Comparison of ENCODE assay signal across 8 mouse cellular contexts in the genomic region with DNA sequence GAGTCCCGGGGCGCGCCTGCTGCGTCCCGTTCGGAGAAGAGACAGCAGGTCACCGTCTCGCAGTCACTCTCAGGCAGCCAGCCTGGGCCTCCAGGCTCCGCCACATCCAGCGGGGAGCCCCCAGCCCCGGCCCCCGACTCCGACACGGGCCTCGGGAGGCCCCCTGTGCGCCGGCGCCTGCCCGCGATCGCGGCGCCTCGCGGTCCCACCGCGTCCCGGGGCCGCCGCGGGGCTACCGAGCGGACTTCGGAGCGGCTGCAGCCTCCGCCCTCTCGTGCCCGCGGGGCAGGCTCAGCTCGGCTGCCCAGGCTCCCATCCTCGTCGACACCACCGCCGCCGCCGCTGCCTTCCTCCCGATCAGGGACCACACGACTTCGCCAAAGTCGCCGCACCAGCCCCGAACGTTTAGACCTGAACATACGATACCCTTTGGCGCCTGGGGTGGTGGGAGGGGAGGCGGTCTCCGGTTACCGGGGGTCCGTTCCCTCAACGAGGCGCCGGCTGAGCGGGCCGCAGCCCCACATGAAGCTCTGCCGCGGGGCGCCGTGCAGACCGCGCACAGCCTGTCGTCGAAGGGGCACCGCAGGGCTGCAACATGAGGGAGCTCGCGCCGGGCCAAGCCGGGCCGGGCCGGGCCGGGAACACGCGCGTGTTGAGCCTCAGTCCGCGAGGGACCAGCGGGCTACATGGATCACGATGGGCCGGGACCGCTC. TPM values are rescaled to one million over a fixed set of nuclear protein-coding genes. Genes with fewer than 3 reads are reported as not detected.
A peak's percentile ranks its signal among the peaks of the same experiment; 100 is the strongest.
DNase-seq lines count a peak whose midpoint lies in the region; ATAC-seq and TF ChIP-seq lines count a peak whose summit lies in the region.

No protein-coding gene starts in this region.

- no peak overlapping the region; the same call in 1 of the 2 replicates for H3K27ac ChIP-seq in ES-E14 (ENCODE audit: insufficient read depth, low read depth, low read length, poor library complexity, severe bottlenecking)
- H3K27ac ChIP-seq in forebrain, embryonic 14.5 days (ENCODE audit: low read depth, low read length), result peak overlapping the region; percentile 78
- peak overlapping the region; percentile 66 for H3K27ac ChIP-seq in hindbrain, postnatal 0 days
- H3K27ac ChIP-seq in lung, embryonic 16.5 days (ENCODE audit: low read length), result peak overlapping the region; percentile 98
- H3K27ac ChIP-seq in stomach, embryonic 16.5 days (ENCODE audit: low read length), result peak overlapping the region; percentile 99

- ATAC-seq in forebrain, embryonic 14.5 days, result no peak
- no peak for ATAC-seq in hindbrain, postnatal 0 days
- ATAC-seq in lung, embryonic 16.5 days (ENCODE audit: low read depth), result no peak
- ATAC-seq in stomach, embryonic 16.5 days (ENCODE audit: insufficient read depth, low FRiP score), result no peak
- no peak for ATAC-seq in activated CD4-positive, CD25-positive, alpha-beta regulatory T cell, adult 4 months

- WGBS in forebrain, embryonic 14.5 days, result under 1% methylated on average over 82 of the region's 89 CpGs
- WGBS in hindbrain, postnatal 0 days, result under 1% methylated on average over 76 of the region's 89 CpGs
- WGBS in lung, embryonic 16.5 days, result under 1% methylated on average over 85 of the region's 89 CpGs
- under 1% methylated on average over 83 of the region's 89 CpGs for WGBS in stomach, embryonic 16.5 days

- H3K4me3 ChIP-seq in ES-E14 (ENCODE audit: insufficient read depth in 1 of 2, low read depth in 1 of 2, low read length in 2 of 2, poor library complexity in 1 of 2, severe bottlenecking in 1 of 2), result peak overlapping the region; percentile 77
- peak overlapping the region; percentile 53 for H3K4me3 ChIP-seq in forebrain, embryonic 14.5 days (ENCODE audit: low read depth, low read length)
- H3K4me3 ChIP-seq in hindbrain, postnatal 0 days (ENCODE audit: low read length), result peak overlapping the region; percentile 44
- H3K4me3 ChIP-seq in lung, embryonic 16.5 days (ENCODE audit: low read length), result peak overlapping the region; percentile 85
- H3K4me3 ChIP-seq in stomach, embryonic 16.5 days (replicated peaks; ENCODE audit: low read length), result peak overlapping the region; percentile 72

- peaks cover 21% of the 10 kb centered on the region for H3K27me3 ChIP-seq in forebrain, embryonic 14.5 days (replicated peaks; ENCODE audit: control insufficient read depth, insufficient read depth, low read length)
- peaks cover 15% of the 10 kb centered on the region; the same call in 1 of the 2 replicates for H3K27me3 ChIP-seq in hindbrain, postnatal 0 days (ENCODE audit: insufficient read depth, low read length)
- no peaks in the 10 kb centered on the region for H3K27me3 ChIP-seq in lung, embryonic 16.5 days (ENCODE audit: control insufficient read depth, insufficient read depth, low read depth, low read length)
- H3K27me3 ChIP-seq in stomach, embryonic 16.5 days (ENCODE audit: control insufficient read depth, insufficient read depth, low read length), result no peaks in the 10 kb centered on the region

- in situ Hi-C loops in ES-E14 (cut with MboI; ENCODE audit: low sequenced_read_pairs in 2 of 2, unreplicated experiment in 2 of 2), result loop anchor here in 1 of 2 experiments (10.0 kb wide), 1 partner anchor 64 kb away; no protein-coding TSS in a partner anchor

- no peaks in the 10 kb centered on the region for H3K9me3 ChIP-seq in ES-E14 (ENCODE audit: control insufficient read depth, insufficient read depth, low read depth, low read length)
- no peaks in the 10 kb centered on the region for H3K9me3 ChIP-seq in forebrain, embryonic 14.5 days (replicated peaks; ENCODE audit: control insufficient read depth, low read length)
- no peaks in the 10 kb centered on the region for H3K9me3 ChIP-seq in hindbrain, postnatal 0 days (ENCODE audit: low read length)
- H3K9me3 ChIP-seq in lung, embryonic 16.5 days (ENCODE audit: control insufficient read depth, low read length), result no peaks in the 10 kb centered on the region
- no peaks in the 10 kb centered on the region for H3K9me3 ChIP-seq in stomach, embryonic 16.5 days (replicated peaks; ENCODE audit: control insufficient read depth, low read length)

- H3K4me2 ChIP-seq in forebrain, embryonic 14.5 days (ENCODE audit: low read length), result peak overlapping the region; percentile 89
- peak overlapping the region; percentile 59 for H3K4me2 ChIP-seq in hindbrain, postnatal 0 days (ENCODE audit: low read depth, low read length)
- peak overlapping the region; percentile 88 for H3K4me2 ChIP-seq in lung, embryonic 16.5 days (ENCODE audit: low read depth, low read length)
- peak overlapping the region; percentile 95 for H3K4me2 ChIP-seq in stomach, embryonic 16.5 days (ENCODE audit: low read depth, low read length)

- peaks cover 3 to 15% of the 10 kb centered on the region in 2 experiments; a peak in 3 of 4 replicates for H3K4me1 ChIP-seq in ES-E14 (ENCODE audit: control insufficient read depth in 2 of 2, insufficient read depth in 2 of 2, low read length in 2 of 2, poor library complexity in 1 of 2)
- peaks cover 27% of the 10 kb centered on the region for H3K4me1 ChIP-seq in forebrain, embryonic 14.5 days (ENCODE audit: control insufficient read depth, insufficient read depth, low read length)
- peaks cover 14% of the 10 kb centered on the region; the same call in 1 of the 2 replicates for H3K4me1 ChIP-seq in hindbrain, postnatal 0 days (ENCODE audit: insufficient read depth, low read length)
- peaks cover 32% of the 10 kb centered on the region for H3K4me1 ChIP-seq in lung, embryonic 16.5 days (replicated peaks; ENCODE audit: control insufficient read depth, insufficient read depth, low read length)
- peaks cover 56% of the 10 kb centered on the region for H3K4me1 ChIP-seq in stomach, embryonic 16.5 days (ENCODE audit: control insufficient read depth, insufficient read depth, low read length)

- DNase-seq in 3T3-L1 (ENCODE audit: low read depth, low spot score), result peak; percentile 23
- no peak for DNase-seq in ES-E14 (ENCODE audit: low read depth, low spot score)
- peak; percentile 24 for DNase-seq in forebrain, embryonic 14.5 days (ENCODE audit: low spot score)
- no peak for DNase-seq in hindbrain, postnatal 0 days (ENCODE audit: low spot score)
- DNase-seq in cerebellum, adult 11-12 months, result no peak

- no peak for TF ChIP-seq CTCF in hindbrain, postnatal 0 days (IDR thresholded peaks at IDR 0.05; ENCODE audit: low read depth)

- peak overlapping the region; percentile 66 for H3K9ac ChIP-seq in ES-E14 (ENCODE audit: insufficient read depth, low read depth, low read length, poor library complexity, severe bottlenecking)
- peak overlapping the region; percentile 78 for H3K9ac ChIP-seq in forebrain, embryonic 14.5 days (ENCODE audit: low read length)
- H3K9ac ChIP-seq in hindbrain, postnatal 0 days (replicated peaks; ENCODE audit: low read length), result peak overlapping the region; percentile 63
- peak overlapping the region; percentile 95 for H3K9ac ChIP-seq in lung, embryonic 16.5 days (ENCODE audit: low read length)
- peak overlapping the region; percentile 87 for H3K9ac ChIP-seq in stomach, embryonic 16.5 days (ENCODE audit: low read length)

- no peaks in the 10 kb centered on the region for H3K36me3 ChIP-seq in ES-E14 (ENCODE audit: control insufficient read depth, insufficient read depth, low read length, poor library complexity, severe bottlenecking)
- H3K36me3 ChIP-seq in forebrain, embryonic 14.5 days (ENCODE audit: control insufficient read depth, insufficient read depth, low read length), result no peaks in the 10 kb centered on the region
- H3K36me3 ChIP-seq in hindbrain, postnatal 0 days (ENCODE audit: insufficient read depth, low read length), result no peaks in the 10 kb centered on the region
- peaks cover 2% of the 10 kb centered on the region; the same call in 1 of the 2 replicates for H3K36me3 ChIP-seq in lung, embryonic 16.5 days (ENCODE audit: control insufficient read depth, insufficient read depth, low read length)
- H3K36me3 ChIP-seq in stomach, embryonic 16.5 days (ENCODE audit: control insufficient read depth, insufficient read depth, low read length), result no peaks in the 10 kb centered on the region

TF ChIP-seq in ES-E14, 5 proteins besides CTCF, POLR2A, EP300 and RAD21:
- TF ChIP-seq HCFC1 (IDR thresholded peaks at IDR 0.05; ENCODE audit: borderline replicate concordance, insufficient read depth, low read length) (no peak), MAFK (IDR thresholded peaks at IDR 0.05; ENCODE audit: insufficient read depth, low read depth, low read length) (no peak), ZC3H11A (IDR thresholded peaks at IDR 0.05; ENCODE audit: borderline replicate concordance, low read depth, low read length) (no peak), CHD2 (IDR thresholded peaks at IDR 0.05; ENCODE audit: low read depth, low read length) (no peak)

RNA-seq across cellular contexts. Expression of a gene that starts 1.1 kb away (rescaled TPM):
- 6.8 and 8.7 TPM in 2 replicates for total RNA-seq in ES-E14 (2012; rRNA removed)
- 1.8 and 1.9 TPM in 2 replicates for polyA plus RNA-seq in forebrain, embryonic 14.5 days (2014; fragmentation: Nextera tagmentation; extraction: Ambion mirVana)
- 11.9 and 13.2 TPM in 2 replicates for total RNA-seq in hindbrain, postnatal 0 days (2014; rRNA removed)
- 1.3 and 1.7 TPM in 2 replicates for polyA plus RNA-seq in hindbrain, postnatal 0 days (2015; fragmentation: Nextera tagmentation; extraction: Ambion mirVana)
- 6.8 and 8.6 TPM in 2 replicates for polyA plus RNA-seq in lung, embryonic 16.5 days (2015; fragmentation: Nextera tagmentation; extraction: Ambion mirVana)
- polyA plus RNA-seq in stomach, embryonic 16.5 days (2015; fragmentation: Nextera tagmentation; extraction: Ambion mirVana), result 3.0 and 3.3 TPM in 2 replicates
- polyA plus RNA-seq in activated CD4-positive, CD25-positive, alpha-beta regulatory T cell, adult 4 months (2017; shearing (Covaris generic)), result not detected

Comparison
In these comparisons a context has a peak if more than half of its experiments do, and no peak if none do; other contexts are left out.
1. DNase-seq: peak in 3T3-L1 (single experiment) and forebrain, embryonic 14.5 days (single experiment); none in ES-E14 (single experiment), hindbrain, postnatal 0 days (single experiment) and cerebellum, adult 11-12 months (single experiment).
2. Peak in every context shown above with its lines, with median percentiles within 50 percentile points of each other: H3K4me3 ChIP-seq, H3K9ac ChIP-seq and H3K4me2 ChIP-seq.